Mouse (Mus musculus): ENCODE results near the gene Msh4.
"Not testable (repeated sequence)": the region's sequence is repeated elsewhere in the genome, so short reads cannot be mapped to it uniquely, and the experiment has no call there.

Msh4 gene

GRCm38 (mm10) chr3:153849368-153850015 is 56.4 kb downstream of the Msh4 start:
- no peak for DNase-seq (ENCODE audit: low read depth, low spot score)

- DNase-seq (ENCODE audit: low read depth, low spot score): no peak
Measured at GRCm38 (mm10) chr3:153847207-153847733, 58.7 kb downstream of the Msh4 start.

- DNase-seq (ENCODE audit: low read depth, low spot score): no peak
Measured at GRCm38 (mm10) chr3:153846109-153846508, 59.8 kb downstream of the Msh4 start.

DNA sequence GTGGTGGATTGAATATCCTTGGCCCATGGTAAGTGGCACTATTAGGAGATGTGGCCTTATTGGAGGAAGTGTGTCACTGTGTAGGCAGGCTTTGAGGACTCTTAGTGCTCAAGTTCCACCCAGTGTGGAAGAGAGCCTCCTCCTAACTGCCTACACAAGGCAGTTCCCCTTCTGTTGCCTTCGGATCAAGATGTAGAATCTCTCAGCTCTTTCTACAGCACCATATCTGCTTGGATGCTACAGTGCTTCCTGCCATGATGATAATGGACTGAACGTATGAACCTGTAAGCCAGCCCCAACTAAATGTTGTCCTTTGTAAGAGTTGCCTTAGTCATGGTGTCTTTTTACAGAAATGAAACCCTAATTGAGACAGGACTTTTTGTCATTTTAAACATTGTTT is 60.4 kb downstream of the Msh4 start:
- DNase-seq (ENCODE audit: low read depth, low spot score): no peak

DNA sequence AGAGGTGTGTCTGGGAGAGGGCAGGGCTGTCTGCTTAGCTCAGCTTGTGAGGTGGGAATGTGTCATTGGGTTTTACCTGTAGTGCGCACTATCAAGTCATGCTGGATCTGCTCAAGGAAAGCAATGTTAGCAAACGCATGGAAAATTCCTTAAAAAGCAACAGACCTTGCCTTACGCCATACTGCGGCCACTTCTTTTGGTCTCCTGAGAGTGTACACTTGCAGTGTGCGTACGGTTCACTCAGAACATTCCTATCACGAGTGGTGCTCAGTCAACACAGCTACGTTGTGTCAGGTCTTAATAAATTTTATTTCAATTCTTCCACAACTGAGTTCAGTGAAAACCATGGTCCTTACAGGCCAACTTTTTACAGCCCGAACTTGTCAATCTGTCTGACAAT is 61.2 kb downstream of the Msh4 start:
- DNase-seq (ENCODE audit: low read depth, low spot score): no peak

GRCm38 (mm10) chr3:153844030-153844429 is 61.9 kb downstream of the Msh4 start, which contains the start of gene Asb17:
Asb17 (plus strand) TSS chr3:153844209.
- no peak for DNase-seq (ENCODE audit: low read depth, low spot score)

- no peak for DNase-seq (ENCODE audit: low read depth, low spot score)
Measured at GRCm38 (mm10) chr3:153837593-153837992, 68.3 kb downstream of the Msh4 start.

- DNase-seq (ENCODE audit: low read depth, low spot score): no peak
Measured at GRCm38 (mm10) chr3:153836316-153836715, 69.6 kb downstream of the Msh4 start.

GRCm38 (mm10) chr3:153835455-153836086 is 70.4 kb downstream of the Msh4 start:
- DNase-seq (ENCODE audit: low read depth, low spot score): peak; percentile 9

- DNase-seq (ENCODE audit: low read depth, low spot score): no peak
Measured at GRCm38 (mm10) chr3:153834071-153834470, 71.9 kb downstream of the Msh4 start.

DNA sequence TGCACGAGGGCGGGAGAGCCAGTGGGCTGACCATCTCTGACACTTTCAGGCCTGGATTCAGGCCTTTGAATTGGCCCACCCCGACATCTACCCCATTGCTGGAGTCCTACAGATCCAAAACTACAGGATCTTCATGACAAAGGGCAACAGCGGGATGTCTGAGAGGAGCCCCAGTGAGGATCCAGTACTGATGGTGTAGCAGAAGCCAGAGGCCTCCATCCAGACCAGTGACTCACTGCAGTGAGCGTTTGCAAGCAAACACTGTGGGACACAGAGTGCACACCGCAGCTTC is 73.3 kb downstream of the Msh4 start:
- no peak for DNase-seq (ENCODE audit: low read depth, low spot score)

GRCm38 (mm10) chr3:153831873-153832653 is 73.9 kb downstream of the Msh4 start:
- DNase-seq (ENCODE audit: low read depth, low spot score): no peak

GRCm38 (mm10) chr3:153831014-153831872 is 74.7 kb downstream of the Msh4 start:
- no peak for DNase-seq (ENCODE audit: low read depth, low spot score)

- DNase-seq (ENCODE audit: low read depth, low spot score): not testable (repeated sequence)
Measured at GRCm38 (mm10) chr3:153829788-153830187, 76.2 kb downstream of the Msh4 start.

- DNase-seq (ENCODE audit: low read depth, low spot score): no peak
Measured at GRCm38 (mm10) chr3:153826616-153827015, 79.3 kb downstream of the Msh4 start.

DNA sequence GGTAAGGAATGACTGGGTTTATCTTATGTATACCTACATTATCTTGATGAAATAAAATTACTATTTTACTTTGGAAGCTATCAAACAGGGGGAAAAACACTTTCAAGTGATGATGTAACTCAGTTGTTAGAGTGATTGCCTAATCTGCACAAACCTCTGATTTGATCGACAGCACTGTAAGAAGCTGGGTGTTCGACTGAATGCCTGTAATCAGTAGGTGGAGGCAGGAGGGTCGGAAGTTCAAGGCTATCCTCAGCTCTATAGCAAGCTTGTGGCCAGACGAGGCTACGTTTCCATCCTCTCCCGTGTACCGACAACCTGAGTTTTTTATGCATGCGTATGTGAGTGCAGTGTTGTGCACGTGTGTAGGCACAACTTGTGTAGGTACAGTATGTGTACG is 80.7 kb downstream of the Msh4 start:
- no peak for DNase-seq (ENCODE audit: low read depth, low spot score)

DNA sequence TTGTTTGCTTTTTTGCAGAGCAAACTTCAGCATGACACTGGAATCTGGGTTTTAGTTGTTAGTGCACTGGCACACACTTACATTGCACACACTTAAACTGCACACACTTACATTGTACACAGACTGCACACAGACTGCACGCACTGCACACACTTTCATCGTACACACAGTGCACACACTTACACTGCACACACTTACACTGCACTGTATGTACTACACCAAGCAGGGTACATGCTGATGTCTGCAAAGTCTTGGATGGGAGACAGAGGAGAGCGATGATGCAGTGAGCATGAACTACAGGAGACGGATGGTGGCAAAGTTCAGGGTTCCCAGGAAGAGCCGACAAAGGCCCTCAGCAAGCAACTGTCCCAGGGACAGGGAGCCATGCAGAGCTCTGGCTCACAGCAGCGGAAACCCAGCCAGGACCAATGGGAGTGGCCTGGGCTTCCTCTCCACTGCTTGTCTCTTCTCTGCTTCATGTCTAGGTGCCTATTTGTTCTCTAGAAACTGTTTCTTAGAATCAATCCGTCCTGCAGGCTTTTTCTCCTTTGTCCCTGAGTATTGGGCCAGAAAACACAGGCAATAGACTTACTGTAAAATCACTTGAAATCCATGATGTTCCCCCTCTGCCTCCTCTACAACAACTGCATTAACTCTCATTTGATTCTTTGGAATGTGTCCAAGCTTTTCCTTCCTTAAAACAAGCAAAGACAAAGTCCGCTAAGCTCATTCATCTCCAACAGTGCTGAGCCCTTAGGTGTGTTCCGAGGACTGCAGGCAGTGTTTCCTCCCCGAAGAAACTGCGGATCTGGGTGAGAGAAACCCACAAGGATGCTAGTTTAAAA is 82.0 kb downstream of the Msh4 start:
- no peak for DNase-seq (ENCODE audit: low read depth, low spot score)

GRCm38 (mm10) chr3:153819438-153819837 is 86.5 kb downstream of the Msh4 start:
- DNase-seq (ENCODE audit: low read depth, low spot score): no peak

GRCm38 (mm10) chr3:153818723-153819122 is 87.2 kb downstream of the Msh4 start:
- DNase-seq (ENCODE audit: low read depth, low spot score): no peak

- no peak for DNase-seq (ENCODE audit: low read depth, low spot score)
Measured at GRCm38 (mm10) chr3:153817376-153817890, 88.5 kb downstream of the Msh4 start.

DNA sequence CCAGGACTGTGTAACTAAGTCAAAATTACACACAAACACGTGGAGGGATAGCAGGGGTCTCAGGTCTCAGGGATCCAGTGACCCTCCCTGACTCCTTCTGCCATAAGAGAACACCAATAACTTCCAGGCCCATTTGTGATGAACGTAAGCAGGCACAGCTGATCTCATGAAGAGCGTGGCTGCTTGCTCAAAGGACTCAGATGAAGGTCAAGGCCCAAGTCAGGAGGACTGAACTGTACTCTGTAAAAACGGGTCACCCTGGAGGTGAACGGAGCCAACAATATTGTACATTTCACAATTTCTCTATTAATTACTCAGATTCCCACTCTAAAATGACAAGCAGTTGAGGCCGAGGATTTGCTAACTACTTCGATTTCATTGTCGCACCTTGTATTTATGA is 91.9 kb downstream of the Msh4 start:
- no peak for DNase-seq (ENCODE audit: low read depth, low spot score)
